Comparison of ENCODE assay signal across 19 mouse cellular contexts in genomic region chr17:27533354-27533753, GRCm38 (mm10). TPM values are rescaled to one million over a fixed set of nuclear protein-coding genes. Genes with fewer than 3 reads are reported as not detected.
DNase-seq lines count a peak whose midpoint lies in the region; ATAC-seq and TF ChIP-seq lines count a peak whose summit lies in the region.
"Had no signal": no experiment of that assay in that cellular context is flagged by ENCODE, and none has a peak within 500 bp of the region (broad histone marks: within the 10 kb centered on the region; RNA-seq: fewer than 3 reads in every experiment).

No protein-coding gene starts in this region.

- TF ChIP-seq CTCF in forebrain, postnatal 0 days (IDR thresholded peaks at IDR 0.05; ENCODE audit: low read depth), result peak; percentile 45; the same call in 1 of the 2 replicates
- TF ChIP-seq CTCF in left cerebral cortex, adult 2 months (IDR thresholded peaks at IDR 0.05), result peak; percentile 9; the same call in 1 of the 2 replicates
- peak; percentile 16; the same call in 1 of the 2 replicates for TF ChIP-seq CTCF in brain, embryonic 14.5 days (IDR thresholded peaks at IDR 0.05; ENCODE audit: borderline replicate concordance, extremely low read depth, insufficient read depth, insufficient read length)

- no peaks in the 10 kb centered on the region for H3K4me1 ChIP-seq in forebrain, postnatal 0 days (ENCODE audit: insufficient read depth)
- H3K4me1 ChIP-seq in forebrain, embryonic 11.5 days (replicated peaks; ENCODE audit: control insufficient read depth, insufficient read depth, low read length), result no peaks in the 10 kb centered on the region; the same call in 1 of the 2 replicates
- H3K4me1 ChIP-seq: midbrain, embryonic 12.5 days had no signal

- intact Hi-C loops in left cerebral cortex, adult 2 months (cut with DNase I), result no loop called here

- ATAC-seq in forebrain, postnatal 0 days, result no peak
- ATAC-seq in forebrain, embryonic 11.5 days (replicated peaks; ENCODE audit: low FRiP score), result no peak
- ATAC-seq: forebrain, embryonic 14.5 days; inflammation-experienced regulatory T-cells, adult 6 months had no signal

- H3K36me3 ChIP-seq in forebrain, postnatal 0 days (ENCODE audit: insufficient read depth), result no peaks in the 10 kb centered on the region
- no peaks in the 10 kb centered on the region for H3K36me3 ChIP-seq in forebrain, embryonic 11.5 days (ENCODE audit: control insufficient read depth, insufficient read depth, low read length)
- H3K36me3 ChIP-seq: liver, embryonic 13.5 days; midbrain, embryonic 12.5 days had no signal

- no peak for DNase-seq in forebrain, postnatal 0 days
- DNase-seq in forebrain, embryonic 11.5 days (ENCODE audit: low spot score), result no peak
- DNase-seq in left cerebral cortex, adult 2 months (ENCODE audit: extremely low spot score in 1 of 2, low spot score in 2 of 2), result no peak
- no peak for DNase-seq in left cerebral cortex, adult 11 months (ENCODE audit: low spot score)
- peak; percentile 54 for DNase-seq in 416B (ENCODE audit: low read depth)
- no peak for DNase-seq in brain, embryonic 14.5 days (ENCODE audit: low read depth)
- no peak for DNase-seq in urinary bladder, postnatal 36 days (ENCODE audit: low spot score in 2 of 2)
- DNase-seq in urinary bladder, postnatal 25 days (ENCODE audit: low spot score), result no peak
- DNase-seq: adrenal gland, postnatal 14 days; heart, postnatal 36 days; kidney, postnatal 10 days; layer of hippocampus, adult 9-11 months; liver, embryonic 13.5 days; lung, postnatal 4 days; right cerebral cortex, postnatal 14 days had no signal

- no peaks in the 10 kb centered on the region for H3K27me3 ChIP-seq in forebrain, postnatal 0 days (ENCODE audit: insufficient read depth, low read length)
- H3K27me3 ChIP-seq in forebrain, embryonic 11.5 days (ENCODE audit: control insufficient read depth, insufficient read depth, low read length), result no peaks in the 10 kb centered on the region
- H3K27me3 ChIP-seq: liver, embryonic 13.5 days; midbrain, embryonic 12.5 days had no signal

- TF ChIP-seq POLR2A in brain, embryonic 14.5 days (IDR thresholded peaks at IDR 0.05; ENCODE audit: borderline replicate concordance, extremely low read depth, insufficient read depth, insufficient read length, poor library complexity, severe bottlenecking), result no peak

- H3K27ac ChIP-seq in forebrain, postnatal 0 days (ENCODE audit: low read depth, low read length), result no peak overlapping the region
- no peak overlapping the region for H3K27ac ChIP-seq in forebrain, embryonic 11.5 days (ENCODE audit: low read depth, low read length)
- no peak overlapping the region for H3K27ac ChIP-seq in left cerebral cortex, adult 2 months
- H3K27ac ChIP-seq: liver, embryonic 13.5 days; midbrain, embryonic 12.5 days had no signal

- H3K9me3 ChIP-seq in forebrain, postnatal 0 days (ENCODE audit: low read length), result no peaks in the 10 kb centered on the region
- no peaks in the 10 kb centered on the region for H3K9me3 ChIP-seq in forebrain, embryonic 11.5 days (ENCODE audit: control insufficient read depth, low read length)
- H3K9me3 ChIP-seq: liver, embryonic 13.5 days; midbrain, embryonic 12.5 days had no signal

- WGBS in forebrain, postnatal 0 days, result 82% methylated on average over 3 of the region's 3 CpGs
- 81% methylated on average over 3 of the region's 3 CpGs for WGBS in forebrain, embryonic 11.5 days

- no peak overlapping the region for H3K4me3 ChIP-seq in forebrain, postnatal 0 days (ENCODE audit: low read depth, low read length)
- no peak overlapping the region for H3K4me3 ChIP-seq in forebrain, embryonic 11.5 days (ENCODE audit: low read depth, low read length)
- no peak overlapping the region for H3K4me3 ChIP-seq in left cerebral cortex, adult 2 months
- H3K4me3 ChIP-seq: liver, embryonic 13.5 days; midbrain, embryonic 12.5 days had no signal

- H3K9ac ChIP-seq in forebrain, postnatal 0 days, result no peak overlapping the region
- H3K9ac ChIP-seq in forebrain, embryonic 11.5 days (ENCODE audit: low read length), result no peak overlapping the region
- H3K9ac ChIP-seq: liver, embryonic 13.5 days; midbrain, embryonic 12.5 days had no signal

- no peak overlapping the region for H3K4me2 ChIP-seq in forebrain, postnatal 0 days (ENCODE audit: low read depth)
- no peak overlapping the region for H3K4me2 ChIP-seq in forebrain, embryonic 11.5 days (ENCODE audit: low read depth, low read length, severe bottlenecking)
- H3K4me2 ChIP-seq: heart, embryonic 11.5 days; liver, embryonic 13.5 days; midbrain, embryonic 12.5 days had no signal

RNA-seq across cellular contexts. Expression of gene Grm4, which starts 12.2 kb away (rescaled TPM):
- 13.1 and 14.5 TPM in 2 replicates for total RNA-seq in forebrain, postnatal 0 days (2014; rRNA removed)
- polyA plus RNA-seq in forebrain, postnatal 0 days (2015; fragmentation: Nextera tagmentation; extraction: Ambion mirVana), result 3.2 and 5.5 TPM in 2 replicates
- 0.99 and 1.3 TPM in 2 replicates for polyA plus RNA-seq in forebrain, embryonic 11.5 days (2014; fragmentation: Nextera tagmentation; extraction: Ambion mirVana)
- 10 to 100 TPM; 19.9 to 29.7 TPM for total RNA-seq in left cerebral cortex, adult 2 months (2021)
- 16.3 and 28.0 TPM in 2 replicates for polyA plus RNA-seq in brain, embryonic 14.5 days (2012; rRNA removed)
- polyA plus RNA-seq: liver, embryonic 13.5 days had no signal

RNA-seq across cellular contexts. Expression of gene Hmga1, which starts 22.9 kb away (rescaled TPM):
- total RNA-seq in forebrain, postnatal 0 days (2014; rRNA removed), result 84.7 and 99.1 TPM in 2 replicates
- 122 and 123 TPM in 2 replicates for polyA plus RNA-seq in forebrain, postnatal 0 days (2015; fragmentation: Nextera tagmentation; extraction: Ambion mirVana)
- polyA plus RNA-seq in forebrain, embryonic 11.5 days (2014; fragmentation: Nextera tagmentation; extraction: Ambion mirVana), result 427 and 461 TPM in 2 replicates
- 10 to 100 TPM; 55.2 to 55.7 TPM for total RNA-seq in left cerebral cortex, adult 2 months (2021)
- polyA plus RNA-seq in brain, embryonic 14.5 days (2012; rRNA removed), result 120 and 130 TPM in 2 replicates

RNA-seq across cellular contexts. Expression of gene AI413582, which starts 32.2 kb away (rescaled TPM):
- 35.0 and 70.3 TPM in 2 replicates for total RNA-seq in forebrain, postnatal 0 days (2014; rRNA removed)
- polyA plus RNA-seq in forebrain, postnatal 0 days (2015; fragmentation: Nextera tagmentation; extraction: Ambion mirVana), result 85.2 and 92.8 TPM in 2 replicates
- 14.6 and 16.7 TPM in 2 replicates for polyA plus RNA-seq in forebrain, embryonic 11.5 days (2014; fragmentation: Nextera tagmentation; extraction: Ambion mirVana)
- total RNA-seq in left cerebral cortex, adult 2 months (2021), result 10 to 100 TPM; 86.7 to 93.8 TPM
- 35.8 and 53.5 TPM in 2 replicates for polyA plus RNA-seq in brain, embryonic 14.5 days (2012; rRNA removed)
